Mouse (Mus musculus) forebrain, embryonic 11.5 days (tissue): ENCODE measurements around the gene Gjb5. TPM values are rescaled to one million over a fixed set of nuclear protein-coding genes. Genes with fewer than 3 reads are reported as not detected.

Experiments
- ATAC-seq: fragments of 200-750 bp; cut with Nextera tagmentation; replicated peaks from 2 replicates; pipeline ENCODE4 v1.8.0; 2017; ENCODE audit warnings: moderate TSS enrichment; ENCODE audit not compliant: low FRiP score
- DNase-seq: peaks from one replicate; pipeline ENCODE4 v3.0.0-alpha.2; 2017; ENCODE audit warnings: low spot score
- H3K27ac ChIP-seq: fragments of 300-500 bp; sonication (generic); 2 replicates; pipeline ENCODE4 v1.5.1; 2014; ENCODE audit warnings: low read depth, low read length
- H3K27me3 ChIP-seq: fragments of 300-500 bp; sonication (generic); 2 replicates; pipeline ENCODE4 v1.6.1; 2014; ENCODE audit warnings: mild to moderate bottlenecking, low read length, mixed read lengths; ENCODE audit not compliant: control insufficient read depth, insufficient read depth
- H3K36me3 ChIP-seq: fragments of 300-500 bp; sonication (generic); 2 replicates; pipeline ENCODE4 v1.6.1; 2014; ENCODE audit warnings: mild to moderate bottlenecking, low read length, moderate library complexity, mixed read lengths; ENCODE audit not compliant: control insufficient read depth, insufficient read depth
- H3K4me1 ChIP-seq: fragments of 300-500 bp; sonication (generic); replicated peaks from 2 replicates; pipeline ENCODE4 v1.6.1; 2014; ENCODE audit warnings: low read length, mixed read lengths; ENCODE audit not compliant: control insufficient read depth, insufficient read depth
- H3K4me2 ChIP-seq: fragments of 300-500 bp; sonication (generic); 2 replicates; pipeline ENCODE4 v1.6.1; 2014; ENCODE audit warnings: low read depth, mild to moderate bottlenecking, low read length, moderate library complexity, mixed read lengths; ENCODE audit not compliant: severe bottlenecking
- H3K4me3 ChIP-seq: fragments of 300-500 bp; sonication (generic); 2 replicates; pipeline ENCODE4 v1.5.1; 2014; ENCODE audit warnings: low read depth, low read length
- H3K9ac ChIP-seq: fragments of 300-500 bp; sonication (generic); 2 replicates; pipeline ENCODE4 v1.6.1; 2014; ENCODE audit warnings: low read length
- H3K9me3 ChIP-seq: fragments of 300-500 bp; sonication (generic); 2 replicates; pipeline ENCODE4 v1.6.1; 2016; ENCODE audit warnings: low read length, mixed read lengths; ENCODE audit not compliant: control insufficient read depth
- WGBS: fragments of 180-500 bp; shearing (Covaris S2); extraction: QIAGEN DNeasy Blood & Tissue Kit; methylation state at CpG from one replicate; pipeline ENCODE4 v1.1.7; 2014; 5-methylcytosine and 5-hydroxymethylcytosine counted together
- polyA plus RNA-seq: library from polyadenylated mRNA; unstranded; fragments of >200 nt; fragmentation: Nextera tagmentation; extraction: Ambion mirVana; gene quantifications from 2 replicates; pipeline ENCODE4 v1.2.1, GENCODE M21; 2014

Gjb5 gene
- polyA plus RNA-seq, 1 experiment from 2014 or later, result 0.21 TPM

DNA sequence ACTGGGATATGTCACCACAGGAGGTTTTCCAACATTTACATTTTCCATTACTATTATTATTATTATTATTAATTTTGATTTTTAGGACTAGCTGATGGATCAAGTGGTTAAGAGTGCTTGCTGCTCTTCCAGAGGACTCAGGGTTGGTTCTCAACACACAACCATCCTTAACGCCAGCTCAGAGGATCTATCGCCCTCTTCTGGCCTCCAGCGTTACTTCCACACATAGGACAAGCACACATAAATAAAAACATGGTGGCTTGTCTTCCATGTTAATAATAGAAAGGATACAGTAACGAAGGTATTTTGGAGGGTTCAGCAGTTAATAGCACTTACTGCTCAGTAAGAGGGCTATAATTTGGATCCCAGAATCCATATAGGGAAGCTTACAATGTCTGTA, 16.7 kb upstream of the Gjb5 start:
- no peak overlapping the region for H3K27ac ChIP-seq
- no peaks in the 10 kb centered on the region for H3K9me3 ChIP-seq
- no peaks in the 10 kb centered on the region for H3K27me3 ChIP-seq
- H3K4me1 ChIP-seq, result no peaks in the 10 kb centered on the region
- ATAC-seq (no peak), DNase-seq (no peak)
- WGBS, result 80% methylated on average over 4 of the region's 4 CpGs
- no peak overlapping the region for H3K9ac ChIP-seq
- no peak overlapping the region for H3K4me2 ChIP-seq
- H3K36me3 ChIP-seq, result no peaks in the 10 kb centered on the region
- H3K4me3 ChIP-seq, result no peak overlapping the region

DNA sequence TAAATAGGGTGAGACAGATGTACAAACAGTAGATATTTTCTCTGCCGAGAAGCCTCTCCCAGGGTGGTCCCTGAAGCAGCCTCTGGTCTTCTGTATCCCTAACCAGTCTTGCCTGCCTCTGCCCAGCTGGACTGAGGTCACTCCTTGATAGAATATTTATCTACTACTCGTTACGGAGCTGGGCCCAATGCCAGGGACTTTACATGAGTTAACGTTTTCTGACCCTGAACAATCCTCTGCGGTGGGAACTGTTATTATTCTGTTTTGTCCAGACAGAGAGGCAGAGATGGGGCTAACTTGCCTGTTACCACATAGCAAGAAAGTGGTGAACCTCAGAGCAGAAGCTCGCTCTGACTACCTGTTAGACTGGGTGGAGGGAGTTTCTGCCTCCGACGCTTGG, 15.5 kb upstream of the Gjb5 start:
- Histone ChIP-seq H3K4me2 (no peak overlapping the region), H3K27ac (no peak overlapping the region), H3K4me1 (no peaks in the 10 kb centered on the region), H3K9ac (no peak overlapping the region), H3K4me3 (no peak overlapping the region), H3K9me3 (no peaks in the 10 kb centered on the region), H3K27me3 (no peaks in the 10 kb centered on the region), H3K36me3 (no peaks in the 10 kb centered on the region)
- 84% methylated on average over 8 of the region's 8 CpGs for WGBS
- DNase-seq, result no peak
- no peak for ATAC-seq

GRCm38 (mm10) chr4:127371546-127371945, 13.6 kb upstream of the Gjb5 start:
- H3K9me3 ChIP-seq, result no peaks in the 10 kb centered on the region
- WGBS, result 71% methylated on average over 5 of the region's 5 CpGs
- no peaks in the 10 kb centered on the region for H3K4me1 ChIP-seq
- no peak overlapping the region for H3K4me3 ChIP-seq
- H3K27me3 ChIP-seq, result no peaks in the 10 kb centered on the region
- H3K9ac ChIP-seq, result no peak overlapping the region
- ATAC-seq, result no peak
- no peak for DNase-seq
- no peak overlapping the region for H3K27ac ChIP-seq
- H3K4me2 ChIP-seq, result no peak overlapping the region
- H3K36me3 ChIP-seq, result no peaks in the 10 kb centered on the region

DNA sequence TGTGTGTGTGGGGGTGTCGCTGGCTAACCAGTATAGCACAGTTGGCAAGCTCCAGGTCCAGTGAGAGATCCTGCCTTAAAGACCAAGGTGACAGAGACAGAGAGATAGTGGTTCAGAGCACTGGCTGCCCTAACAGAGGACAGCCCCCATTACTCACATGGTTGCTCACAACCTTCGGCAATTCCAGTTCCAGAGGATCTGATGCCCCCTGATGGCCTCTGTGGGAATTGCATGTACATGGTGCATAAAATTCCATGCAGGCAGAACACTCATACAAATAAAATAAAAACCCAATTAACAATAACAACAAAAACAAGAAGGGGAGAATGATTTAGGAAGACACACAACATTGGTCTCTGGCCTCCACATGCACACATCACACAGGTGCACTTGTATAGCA, 12.5 kb upstream of the Gjb5 start:
- H3K27ac ChIP-seq, result no peak overlapping the region
- 63% methylated on average over 2 of the region's 2 CpGs for WGBS
- no peaks in the 10 kb centered on the region for H3K9me3 ChIP-seq
- H3K4me3 ChIP-seq, result no peak overlapping the region
- ATAC-seq (no peak), DNase-seq (peak; percentile 72)
- H3K27me3 ChIP-seq, result no peaks in the 10 kb centered on the region
- no peak overlapping the region for H3K9ac ChIP-seq
- H3K4me2 ChIP-seq, result no peak overlapping the region
- H3K36me3 ChIP-seq, result no peaks in the 10 kb centered on the region
- H3K4me1 ChIP-seq, result no peaks in the 10 kb centered on the region

DNA sequence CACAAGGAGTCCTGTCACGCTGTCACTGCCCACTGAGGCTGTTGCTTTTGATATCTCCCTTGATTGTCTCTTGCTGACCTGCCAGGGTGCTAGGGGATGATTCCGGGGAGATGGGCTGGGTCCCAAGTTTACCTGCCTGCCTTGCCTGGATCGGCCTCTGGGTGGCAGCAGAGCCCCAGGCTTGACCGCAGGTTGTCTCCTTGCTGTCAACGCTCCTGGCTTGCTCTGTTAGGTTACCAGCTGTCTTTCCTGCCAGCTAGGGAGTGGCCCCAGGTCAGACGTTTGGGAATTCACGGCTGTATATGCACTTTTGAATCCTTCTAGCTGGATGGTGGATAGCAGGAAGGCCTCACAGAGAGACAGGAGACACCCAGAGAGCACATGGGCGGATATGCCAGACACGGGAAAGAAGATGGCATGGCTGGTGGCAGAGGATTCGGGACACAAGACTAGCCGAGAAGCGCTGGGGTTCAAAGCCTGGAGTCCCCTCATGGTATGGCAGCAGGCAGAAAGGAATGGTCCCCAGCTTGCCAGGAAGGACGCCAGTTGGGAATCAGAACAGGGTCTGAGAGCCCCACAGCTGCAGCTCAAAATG, 10.5 kb upstream of the Gjb5 start:
- 34% methylated on average over 13 of the region's 13 CpGs for WGBS

DNA sequence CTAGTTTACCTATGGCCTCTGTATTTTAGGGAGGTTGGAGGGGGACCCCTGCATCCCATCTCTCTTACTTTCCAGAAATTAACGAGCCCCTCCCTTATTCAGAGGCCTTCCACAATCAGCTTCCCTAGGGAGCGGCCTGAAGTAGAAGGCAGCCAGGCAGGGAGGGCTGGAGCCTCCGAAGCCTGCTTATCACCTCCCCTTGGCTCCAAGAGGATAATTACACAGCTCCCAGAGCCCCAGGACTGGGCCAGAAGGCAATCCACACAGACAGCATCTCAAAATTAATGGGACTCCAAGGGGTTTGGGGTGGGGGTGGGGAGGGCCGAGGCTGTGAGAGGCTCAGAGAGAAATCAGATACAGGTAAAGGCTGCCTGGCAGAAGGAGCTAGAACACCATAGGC, 7.9 kb upstream of the Gjb5 start:
- no peak for ATAC-seq
- 13% methylated on average over 4 of the region's 4 CpGs for WGBS
- Histone ChIP-seq H3K27ac (no peak overlapping the region), H3K27me3 (no peaks in the 10 kb centered on the region), H3K4me2 (no peak overlapping the region), H3K4me1 (no peaks in the 10 kb centered on the region), H3K4me3 (no peak overlapping the region), H3K9ac (no peak overlapping the region), H3K36me3 (no peaks in the 10 kb centered on the region), H3K9me3 (no peaks in the 10 kb centered on the region)
- no peak for DNase-seq

More for the DNA sequence above, 10.5 kb upstream of the Gjb5 start:
- no peaks in the 10 kb centered on the region for H3K4me1 ChIP-seq
- H3K27me3 ChIP-seq, result no peaks in the 10 kb centered on the region
- no peak overlapping the region for H3K4me3 ChIP-seq
- no peak overlapping the region for H3K27ac ChIP-seq
- no peaks in the 10 kb centered on the region for H3K36me3 ChIP-seq
- no peak overlapping the region for H3K9ac ChIP-seq
- DNase-seq (peak; percentile 83), ATAC-seq (no peak; the same call in 1 of the 2 replicates)
- H3K4me2 ChIP-seq, result no peak overlapping the region
- no peaks in the 10 kb centered on the region for H3K9me3 ChIP-seq

GRCm38 (mm10) chr4:127365433-127365832, 7.5 kb upstream of the Gjb5 start:
- Histone ChIP-seq H3K36me3 (no peaks in the 10 kb centered on the region), H3K4me2 (no peak overlapping the region), H3K4me3 (no peak overlapping the region), H3K27ac (no peak overlapping the region), H3K4me1 (no peaks in the 10 kb centered on the region), H3K9me3 (no peaks in the 10 kb centered on the region), H3K27me3 (no peaks in the 10 kb centered on the region), H3K9ac (no peak overlapping the region)
- 18% methylated on average over 5 of the region's 5 CpGs for WGBS
- DNase-seq (no peak), ATAC-seq (no peak)

DNA sequence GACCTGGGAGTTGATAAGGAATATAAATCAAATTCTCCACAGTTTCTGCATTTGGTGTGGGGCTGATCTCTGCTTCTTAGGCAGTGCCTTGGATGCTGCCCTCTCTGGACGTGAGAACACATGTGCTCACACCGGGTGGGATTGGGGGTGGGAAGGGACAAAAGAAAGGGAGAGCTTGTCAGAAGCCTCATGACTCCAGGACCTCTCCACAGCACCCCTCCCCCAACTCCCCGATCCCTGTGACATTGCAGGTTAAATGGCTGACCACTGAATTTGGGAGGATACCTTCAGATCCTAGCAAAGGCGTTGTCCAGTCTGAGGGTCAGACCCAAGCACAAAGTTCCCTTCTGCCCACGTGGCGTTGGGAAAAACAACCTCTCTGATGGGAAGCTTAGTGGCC, 6.5 kb upstream of the Gjb5 start:
- WGBS, result 69% methylated on average over 6 of the region's 6 CpGs
- Histone ChIP-seq H3K27me3 (no peaks in the 10 kb centered on the region), H3K36me3 (no peaks in the 10 kb centered on the region), H3K27ac (no peak overlapping the region), H3K4me1 (no peaks in the 10 kb centered on the region), H3K4me2 (no peak overlapping the region), H3K9ac (no peak overlapping the region), H3K9me3 (no peaks in the 10 kb centered on the region), H3K4me3 (no peak overlapping the region)
- DNase-seq (no peak), ATAC-seq (no peak)

- Histone ChIP-seq H3K4me3 (no peak overlapping the region), H3K9ac (no peak overlapping the region), H3K36me3 (no peaks in the 10 kb centered on the region), H3K27ac (no peak overlapping the region), H3K9me3 (no peaks in the 10 kb centered on the region), H3K4me1 (no peaks in the 10 kb centered on the region), H3K4me2 (no peak overlapping the region), H3K27me3 (no peaks in the 10 kb centered on the region)
- ATAC-seq (no peak), DNase-seq (no peak)
- 61% methylated on average over 4 of the region's 4 CpGs for WGBS
Observed at GRCm38 (mm10) chr4:127363331-127363730, 5.3 kb upstream of the Gjb5 start.
